Mouse (Mus musculus): Measurements from ENCODE around the gene Gm9964. TPM values are rescaled to one million over a fixed set of nuclear protein-coding genes. Genes with fewer than 3 reads are reported as not detected.
A peak's percentile ranks its signal among the peaks of the same experiment; 100 is the strongest.

Gene Gm9964
- not detected in 2 replicates for polyA plus RNA-seq (2016; fragmentation: Nextera tagmentation; extraction: Ambion mirVana)

GRCm38 (mm10) chr11:79296856-79297491 lies at the start of gene Gm9964:
TSS of gene Gm9964 (minus strand) at chr11:79296906.
- H3K9ac ChIP-seq, result no peak within 1 kb of the TSS
- ATAC-seq (ENCODE audit: low FRiP score), result no peak
- H3K4me1 ChIP-seq, result no peaks in the 10 kb centered on the region
- H3K36me3 ChIP-seq (replicated peaks), result no peaks in the 10 kb centered on the region
- H3K27ac ChIP-seq, result no peak within 1 kb of the TSS
- 85% methylated on average over 5 of the region's 5 CpGs for WGBS
- H3K9me3 ChIP-seq, result no peaks in the 10 kb centered on the region
- H3K4me3 ChIP-seq (replicated peaks), result no peak within 1 kb of the TSS
- H3K4me2 ChIP-seq, result no peak within 1 kb of the TSS
- no peaks in the 10 kb centered on the region for H3K27me3 ChIP-seq

- Histone ChIP-seq H3K27ac (peak overlapping the region; percentile 94), H3K4me1 (peaks cover 22% of the 10 kb centered on the region), H3K4me2 (peak overlapping the region; percentile 87), H3K9ac (peak overlapping the region; percentile 95), H3K9me3 (no peaks in the 10 kb centered on the region), H3K27me3 (no peaks in the 10 kb centered on the region), H3K4me3 (replicated peaks) (peak overlapping the region; percentile 83), H3K36me3 (replicated peaks) (peaks cover 8% of the 10 kb centered on the region; the same call in 1 of the 2 replicates)
- ATAC-seq (ENCODE audit: low FRiP score), result peak; percentile 80
- 2% methylated on average over 42 of the region's 63 CpGs for WGBS
Observed at GRCm38 (mm10) chr11:79339808-79340781, 43.4 kb upstream of the Gm9964 start.

GRCm38 (mm10) chr11:79339234-79339807 lies 42.6 kb upstream of the Gm9964 start, which contains the start of gene Nf1:
TSS of gene Nf1 (plus strand) at chr11:79339693.
- peak within 1 kb of the TSS; percentile 87 for H3K4me2 ChIP-seq
- WGBS, result under 1% methylated on average over 44 of the region's 49 CpGs
- H3K4me3 ChIP-seq (replicated peaks), result peak within 1 kb of the TSS; percentile 83
- H3K27ac ChIP-seq, result peak within 1 kb of the TSS; percentile 94
- H3K9me3 ChIP-seq, result no peaks in the 10 kb centered on the region
- peaks cover 22% of the 10 kb centered on the region for H3K4me1 ChIP-seq
- H3K36me3 ChIP-seq (replicated peaks), result peaks cover 8% of the 10 kb centered on the region; the same call in 1 of the 2 replicates
- no peaks in the 10 kb centered on the region for H3K27me3 ChIP-seq
- peak within 1 kb of the TSS; percentile 95 for H3K9ac ChIP-seq
- peak; percentile 95 for ATAC-seq (ENCODE audit: low FRiP score)

GRCm38 (mm10) chr11:79338621-79339020 lies 41.9 kb upstream of the Gm9964 start:
- Histone ChIP-seq H3K27ac (no peak overlapping the region), H3K9me3 (no peaks in the 10 kb centered on the region), H3K4me1 (peaks cover 22% of the 10 kb centered on the region), H3K36me3 (replicated peaks) (peaks cover 8% of the 10 kb centered on the region; the same call in 1 of the 2 replicates), H3K27me3 (no peaks in the 10 kb centered on the region), H3K4me2 (peak overlapping the region; percentile 87), H3K4me3 (replicated peaks) (peak overlapping the region; percentile 83), H3K9ac (no peak overlapping the region; the same call in 1 of the 2 replicates)
- ATAC-seq (ENCODE audit: low FRiP score), result no peak
- WGBS, result 51% methylated on average over 4 of the region's 4 CpGs

GRCm38 (mm10) chr11:79336722-79337267 lies 40.1 kb upstream of the Gm9964 start:
- H3K27ac ChIP-seq, result no peak overlapping the region
- H3K4me3 ChIP-seq (replicated peaks), result no peak overlapping the region
- WGBS, result 90% methylated on average over 5 of the region's 5 CpGs
- peaks cover 20% of the 10 kb centered on the region for H3K4me1 ChIP-seq
- no peaks in the 10 kb centered on the region for H3K9me3 ChIP-seq
- H3K27me3 ChIP-seq, result no peaks in the 10 kb centered on the region
- no peak overlapping the region for H3K9ac ChIP-seq
- no peak overlapping the region for H3K4me2 ChIP-seq
- no peak for ATAC-seq (ENCODE audit: low FRiP score)
- H3K36me3 ChIP-seq (replicated peaks), result no peaks in the 10 kb centered on the region

GRCm38 (mm10) chr11:79335077-79335476 lies 38.4 kb upstream of the Gm9964 start:
- ATAC-seq (ENCODE audit: low FRiP score), result no peak

GRCm38 (mm10) chr11:79329585-79329984 lies 32.9 kb upstream of the Gm9964 start:
- Histone ChIP-seq H3K4me1 (no peaks in the 10 kb centered on the region), H3K27ac (no peak overlapping the region), H3K4me2 (no peak overlapping the region), H3K27me3 (no peaks in the 10 kb centered on the region), H3K9me3 (no peaks in the 10 kb centered on the region), H3K36me3 (replicated peaks) (no peaks in the 10 kb centered on the region), H3K4me3 (replicated peaks) (no peak overlapping the region), H3K9ac (no peak overlapping the region)
- whole genome bisulfite sequencing, result 97% methylated on average over 1 of the region's 1 CpGs
- ATAC-seq (ENCODE audit: low FRiP score), result no peak

More at GRCm38 (mm10) chr11:79335077-79335476, 38.4 kb upstream of the Gm9964 start:
- H3K9me3 ChIP-seq, result no peaks in the 10 kb centered on the region
- H3K9ac ChIP-seq, result no peak overlapping the region
- no peaks in the 10 kb centered on the region for H3K27me3 ChIP-seq
- 97% methylated on average over 6 of the region's 6 CpGs for WGBS
- H3K4me2 ChIP-seq, result no peak overlapping the region
- no peak overlapping the region for H3K27ac ChIP-seq
- H3K4me3 ChIP-seq (replicated peaks), result no peak overlapping the region
- no peaks in the 10 kb centered on the region for H3K36me3 ChIP-seq (replicated peaks)
- H3K4me1 ChIP-seq, result 0 out of 2 replicates have a peak, but pooled peaks cover 5% of the 10 kb centered on the region

- Histone ChIP-seq H3K9ac (no peak overlapping the region), H3K9me3 (no peaks in the 10 kb centered on the region), H3K36me3 (replicated peaks) (no peaks in the 10 kb centered on the region), H3K4me3 (replicated peaks) (no peak overlapping the region), H3K4me1 (peaks cover 2% of the 10 kb centered on the region; the same call in 1 of the 2 replicates), H3K4me2 (no peak overlapping the region), H3K27me3 (no peaks in the 10 kb centered on the region), H3K27ac (no peak overlapping the region)
- ATAC-seq (ENCODE audit: low FRiP score), result no peak
- 89% methylated on average over 4 of the region's 4 CpGs for WGBS
Observed at GRCm38 (mm10) chr11:79328060-79328459, 31.4 kb upstream of the Gm9964 start.

- H3K9me3 ChIP-seq, result no peaks in the 10 kb centered on the region
- no peak for ATAC-seq (ENCODE audit: low FRiP score)
- H3K4me3 ChIP-seq (replicated peaks), result no peak overlapping the region
- H3K36me3 ChIP-seq (replicated peaks), result no peaks in the 10 kb centered on the region
- no peak overlapping the region for H3K4me2 ChIP-seq
- H3K9ac ChIP-seq, result 0 out of 2 replicates have a peak overlapping the region, but pooled peaks have one; percentile 4
- H3K4me1 ChIP-seq, result peaks cover 2% of the 10 kb centered on the region; the same call in 1 of the 2 replicates
- no peaks in the 10 kb centered on the region for H3K27me3 ChIP-seq
- H3K27ac ChIP-seq, result no peak overlapping the region
- 14% methylated on average over 4 of the region's 4 CpGs for WGBS
Observed at GRCm38 (mm10) chr11:79327106-79327505, 30.4 kb upstream of the Gm9964 start.

- Histone ChIP-seq H3K27me3 (no peaks in the 10 kb centered on the region), H3K4me2 (no peak overlapping the region), H3K36me3 (replicated peaks) (no peaks in the 10 kb centered on the region), H3K4me3 (replicated peaks) (no peak overlapping the region), H3K9me3 (no peaks in the 10 kb centered on the region), H3K4me1 (peaks cover 2% of the 10 kb centered on the region; the same call in 1 of the 2 replicates), H3K9ac (no peak overlapping the region), H3K27ac (no peak overlapping the region)
- WGBS, result 89% methylated on average over 8 of the region's 8 CpGs
- no peak for ATAC-seq (ENCODE audit: low FRiP score)
Observed at GRCm38 (mm10) chr11:79325663-79326062, 29.0 kb upstream of the Gm9964 start.

- H3K4me2 ChIP-seq, result no peak overlapping the region
- ATAC-seq (ENCODE audit: low FRiP score), result no peak
- H3K9ac ChIP-seq, result no peak overlapping the region
- H3K4me1 ChIP-seq, result peaks cover 2% of the 10 kb centered on the region; the same call in 1 of the 2 replicates
- H3K9me3 ChIP-seq, result no peaks in the 10 kb centered on the region
- H3K27me3 ChIP-seq, result 0 out of 2 replicates have a peak, but pooled peaks cover 2% of the 10 kb centered on the region
- no peaks in the 10 kb centered on the region for H3K36me3 ChIP-seq (replicated peaks)
- no peak overlapping the region for H3K27ac ChIP-seq
- no peak overlapping the region for H3K4me3 ChIP-seq (replicated peaks)
- WGBS, result 58% methylated on average over 12 of the region's 12 CpGs
Observed at GRCm38 (mm10) chr11:79323985-79324685, 27.4 kb upstream of the Gm9964 start.

Data from forebrain, embryonic 12.5 days (tissue).